Mouse (Mus musculus): ENCODE measurements around the gene S100a16.
A peak's percentile ranks its signal among the peaks of the same experiment; 100 is the strongest.

GRCm38 (mm10) chr3:90525421-90525820 lies 11.6 kb upstream of the S100a16 start:
- TF ChIP-seq CTCF (conservative IDR thresholded peaks at IDR 0.05; ENCODE audit: insufficient read depth, insufficient read length, low read depth, low read length) (peak; percentile 82), POLR2A (IDR thresholded peaks at IDR 0.05; ENCODE audit: low read depth, low read length) (no peak)

Data from kidney, adult 2 months (tissue).